Mouse (Mus musculus) T-helper 2 cell (primary cell): Measurements from ENCODE around the gene Cs.
"Not testable (repeated sequence)": the region's sequence is repeated elsewhere in the genome, so short reads cannot be mapped to it uniquely, and the experiment has no call there.

ENCODE experiments used
- in situ Hi-C: fragments of 300-600 bp; cut with MboI, MseI; formaldehyde crosslinking; loops from one replicate; pipeline ENCODE4 v1.15.1; 2025; ENCODE audit warnings: high pct_unique_total_duplicates

Cs gene

DNA sequence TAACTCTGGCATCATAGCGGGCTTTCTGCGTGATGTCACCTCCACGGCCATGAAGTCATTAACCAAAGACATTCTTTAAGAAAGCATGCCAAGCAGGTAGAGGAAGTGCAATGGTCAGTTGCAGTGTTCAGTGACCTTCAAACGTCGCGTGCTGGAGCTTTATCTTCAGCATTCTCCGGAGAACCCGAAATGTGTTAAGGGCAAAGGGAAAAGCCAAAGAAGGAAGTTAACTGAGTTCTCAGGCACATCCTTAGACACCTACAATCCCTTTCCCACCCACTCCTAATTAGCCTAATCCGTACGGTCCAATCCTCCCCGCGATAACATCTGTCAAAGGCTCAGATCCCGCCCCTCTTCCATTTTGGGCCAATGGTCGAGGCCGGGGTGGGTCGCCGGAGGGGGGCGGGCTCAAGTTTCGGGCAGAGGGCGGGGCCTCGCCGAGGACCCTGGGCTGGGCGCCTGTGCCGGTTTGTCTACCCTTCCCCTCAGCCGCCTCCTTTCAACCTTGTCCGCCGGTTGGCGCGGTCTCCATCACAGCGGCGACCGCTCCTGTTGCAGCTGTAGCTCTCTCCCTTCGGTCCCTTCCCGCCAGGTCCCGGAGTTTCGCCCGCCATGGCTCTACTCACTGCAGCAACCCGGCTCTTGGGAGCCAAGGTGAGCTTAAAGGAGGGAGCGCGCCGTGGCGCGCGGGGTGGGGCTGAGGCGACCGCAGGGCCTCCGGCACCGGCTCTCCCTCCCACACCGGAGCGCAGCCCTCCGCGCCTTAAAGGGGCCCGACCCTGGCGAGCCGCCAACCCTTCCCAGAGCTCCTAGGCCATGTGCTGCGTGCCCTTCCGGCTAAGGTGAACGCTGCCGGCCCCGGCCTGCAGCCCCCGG lies at the start of gene Cs:
TSS of gene Cs (plus strand) at position 429 of the 876 bp plus-strand sequence.
- in situ Hi-C loops = no loop called here

DNA sequence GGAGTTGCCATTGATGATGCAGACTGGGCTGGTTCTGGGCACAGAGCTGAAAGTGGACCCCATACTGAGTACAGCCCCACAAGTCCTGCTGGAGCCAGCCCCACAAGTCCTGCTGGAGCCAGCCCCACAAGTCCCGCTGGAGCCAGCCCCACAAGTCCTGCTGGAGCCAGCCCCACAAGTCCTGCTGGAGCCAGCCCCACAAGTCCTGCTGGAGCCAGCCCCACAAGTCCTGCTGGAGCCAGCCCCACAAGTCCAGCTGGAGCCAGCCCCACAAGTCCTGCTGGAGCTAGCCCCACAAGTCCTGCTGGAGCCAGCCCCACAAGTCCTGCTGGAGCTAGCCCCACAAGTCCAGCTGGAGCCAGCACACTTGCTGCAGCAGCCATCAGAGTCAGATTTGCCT lies 46.9 kb upstream of the Cs start:
- in situ Hi-C loops = not testable (repeated sequence)

DNA sequence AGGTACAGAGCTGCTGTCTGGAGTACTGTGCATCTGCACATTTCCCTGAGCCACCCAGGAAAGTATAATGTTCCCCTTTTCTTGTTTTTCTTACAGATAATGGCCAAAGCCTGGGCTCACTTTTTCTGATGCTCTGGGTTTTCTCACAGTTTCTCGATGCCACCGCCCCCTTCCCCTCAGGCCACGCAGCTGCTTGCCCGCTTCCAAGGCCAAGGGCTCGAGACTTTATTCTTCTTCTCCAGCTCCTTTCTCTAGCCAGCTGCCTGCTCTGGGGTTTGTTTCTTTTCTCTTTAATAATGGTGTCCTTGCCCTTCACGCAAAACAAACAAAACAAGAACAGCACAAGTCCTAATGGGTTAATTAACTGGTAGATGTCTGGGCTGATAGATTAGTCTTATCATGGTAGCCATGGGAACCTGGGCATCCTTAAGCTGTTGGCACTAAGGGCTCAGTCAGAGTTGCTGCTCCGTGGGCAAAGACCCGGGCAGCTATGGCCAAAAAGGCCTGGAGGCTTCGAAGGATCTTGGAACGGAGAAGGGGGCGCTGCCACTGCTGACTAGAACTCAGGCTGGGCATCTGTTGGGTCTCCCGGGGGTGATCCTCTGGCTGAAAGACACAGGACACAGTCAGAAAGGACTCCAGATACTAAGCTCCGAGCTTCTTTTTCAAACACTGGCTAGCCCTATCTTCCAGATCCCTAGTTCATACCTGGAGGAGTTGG lies 41.0 kb upstream of the Cs start:
- in situ Hi-C loops = no loop called here

DNA sequence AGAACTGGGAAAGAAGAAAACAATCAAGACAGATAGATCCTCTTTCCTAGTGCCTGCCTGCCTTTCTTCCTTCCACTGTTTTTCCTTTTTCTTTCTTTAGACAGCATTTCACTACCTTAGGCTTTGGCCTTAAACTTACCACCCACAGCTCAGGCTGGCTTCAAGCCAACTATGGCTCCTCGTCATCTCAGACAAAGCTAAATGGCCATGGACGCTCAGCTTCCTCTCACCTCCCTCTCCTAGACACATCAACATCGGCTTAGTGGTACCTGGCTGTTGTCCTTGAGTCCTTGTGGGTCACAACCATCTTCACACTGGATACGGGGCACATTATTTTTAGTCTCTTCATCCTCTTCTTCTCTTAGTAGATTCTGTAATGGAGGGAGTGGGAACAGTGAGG lies 40.3 kb upstream of the Cs start:
- in situ Hi-C loops = no loop called here

DNA sequence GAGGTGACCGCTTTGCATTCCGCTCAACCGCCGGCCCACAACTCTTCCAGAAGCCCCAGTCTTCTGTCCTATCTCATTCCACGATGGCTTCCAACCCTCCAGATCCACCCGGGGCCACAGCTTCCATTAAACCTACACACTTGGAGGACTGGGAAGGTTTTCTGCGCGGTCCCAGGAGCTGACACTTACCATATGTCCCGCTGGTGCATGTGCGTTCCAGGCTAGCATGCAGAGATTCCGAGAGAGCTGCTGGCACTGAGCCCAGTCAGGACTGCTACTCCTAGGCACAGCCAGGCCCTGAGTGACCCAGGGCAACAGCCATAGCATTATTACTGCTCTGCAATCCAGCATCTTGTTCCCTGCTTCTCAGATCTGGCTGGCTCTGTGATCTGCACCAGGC lies 39.9 kb upstream of the Cs start:
- in situ Hi-C loops = no loop called here

DNA sequence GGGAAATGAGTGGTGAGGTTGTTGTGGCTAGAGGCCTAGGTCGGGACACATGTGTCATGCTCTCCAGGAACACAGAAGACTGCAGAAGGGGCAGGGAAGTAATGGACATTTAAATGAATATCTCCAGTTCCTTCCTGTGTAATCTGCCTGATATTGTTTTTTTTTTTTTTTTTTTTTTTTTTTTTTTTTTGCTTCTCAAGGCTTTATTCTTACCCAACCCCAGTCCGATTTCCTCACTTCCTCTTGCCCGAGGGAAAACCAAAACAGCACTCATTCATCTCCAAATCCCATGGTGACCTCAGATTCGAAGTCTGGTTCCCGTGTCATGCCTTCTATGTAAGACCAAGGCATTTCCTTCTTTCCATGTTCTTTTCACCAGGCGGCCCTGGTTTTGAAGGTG lies 39.3 kb upstream of the Cs start:
- in situ Hi-C loops = no loop called here

DNA sequence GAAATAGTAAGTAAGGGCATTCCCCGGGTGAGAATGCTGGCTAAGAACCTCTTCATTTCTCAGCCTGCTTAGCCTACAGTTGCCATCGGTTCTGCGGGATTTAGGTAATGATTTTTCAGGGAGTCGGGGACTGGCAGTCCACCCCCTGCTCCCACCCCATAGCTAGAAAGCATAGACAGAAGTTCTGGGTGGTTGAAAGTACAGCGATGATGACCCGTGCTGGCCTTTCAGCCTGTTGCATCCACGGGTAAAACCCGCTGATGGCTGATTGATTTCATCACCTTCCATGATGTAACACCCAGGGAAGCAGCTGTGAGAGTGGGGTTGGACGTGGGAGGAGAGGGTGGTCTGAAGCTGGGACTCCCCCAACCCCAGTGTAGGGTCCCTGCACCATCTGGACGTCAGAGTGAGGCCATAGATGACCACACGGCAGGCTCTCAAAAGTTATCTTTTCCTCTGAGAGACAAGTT lies 38.8 kb upstream of the Cs start, which contains the start of gene Il23a:
TSS of gene Il23a (minus strand) at position 51 of the 470 bp plus-strand sequence.
- in situ Hi-C loops = no loop called here

DNA sequence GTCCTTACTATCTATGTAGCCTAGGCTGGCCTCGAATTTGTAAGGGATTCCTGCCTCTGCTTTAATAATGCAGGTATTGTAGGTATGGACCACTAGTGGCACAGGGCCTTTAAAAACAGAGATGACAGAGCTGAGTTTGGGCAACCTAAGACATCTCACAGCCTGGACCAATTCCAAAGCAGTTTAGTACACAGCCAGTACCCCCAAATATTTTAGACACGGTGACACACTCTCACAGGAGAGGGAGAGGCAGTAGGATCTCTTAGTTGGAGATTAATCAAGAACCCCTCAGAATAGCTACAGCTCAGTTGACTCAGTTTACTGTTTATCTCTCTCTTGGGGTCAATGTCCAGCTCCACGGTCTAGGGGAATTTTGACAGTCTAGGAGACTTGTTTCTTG lies 35.2 kb upstream of the Cs start:
- in situ Hi-C loops = no loop called here

DNA sequence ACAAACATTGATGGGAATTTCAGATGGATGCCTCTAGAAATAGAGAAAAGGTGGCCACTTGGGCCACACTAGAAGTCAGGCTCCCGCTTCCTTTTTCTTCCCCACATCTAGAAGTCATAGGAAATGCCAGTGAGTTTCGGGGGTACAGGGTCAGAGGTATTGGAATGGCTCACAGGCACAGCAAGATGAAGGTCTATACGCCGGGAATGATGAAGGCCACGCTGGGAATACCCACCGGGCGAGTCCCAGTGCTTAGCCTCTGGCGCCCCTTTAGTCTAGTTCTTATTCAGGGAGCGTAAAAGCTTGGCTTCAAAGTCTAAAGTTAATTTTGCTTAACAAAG lies 34.8 kb upstream of the Cs start:
- in situ Hi-C loops = no loop called here

DNA sequence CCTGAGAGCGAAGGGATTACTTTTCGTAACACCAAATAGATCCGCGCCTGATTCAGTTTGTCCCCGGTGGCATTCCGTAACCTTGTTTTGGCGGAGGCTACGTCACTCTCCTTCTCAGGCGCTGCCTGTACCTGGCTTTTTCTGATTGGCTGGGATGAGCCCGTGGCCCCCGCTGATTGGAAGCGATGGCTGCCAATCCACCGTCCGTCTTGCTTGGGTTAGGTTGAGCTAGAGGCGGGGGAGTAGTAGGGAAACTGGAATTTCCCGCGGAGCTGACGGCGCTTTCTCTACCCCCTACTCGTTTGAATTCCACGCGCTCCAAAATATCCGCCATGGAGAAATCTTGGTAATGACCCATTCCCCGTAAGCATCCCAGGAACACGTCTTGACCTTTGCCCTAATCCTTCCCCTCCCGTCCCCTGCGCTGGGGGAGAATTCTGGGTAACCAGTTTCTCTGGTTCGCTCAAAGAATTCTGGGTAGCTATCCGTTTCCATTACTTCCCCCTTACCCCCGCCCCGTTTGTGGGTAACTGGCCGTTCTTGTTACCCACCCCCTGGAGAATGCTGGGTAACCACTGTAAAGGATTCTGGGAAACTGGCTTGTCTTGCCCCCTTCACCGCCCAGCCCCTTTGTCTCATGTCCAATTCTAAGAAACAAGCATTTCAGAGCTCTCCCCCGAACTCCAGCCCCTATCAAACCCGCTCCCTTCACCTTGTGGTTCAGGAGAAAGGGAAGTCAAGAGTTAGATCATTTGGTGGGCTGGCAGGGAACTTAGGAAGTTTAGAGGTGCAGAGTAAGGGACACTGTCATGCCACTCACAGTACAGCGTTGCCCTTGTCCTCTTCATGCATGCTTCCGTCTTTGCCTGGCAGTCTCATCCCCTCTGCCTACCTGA lies 34.2 kb upstream of the Cs start, which contains the start of gene Pan2:
TSS of gene Pan2 (plus strand) at position 210 of the 896 bp plus-strand sequence.
- in situ Hi-C loops = no loop called here

DNA sequence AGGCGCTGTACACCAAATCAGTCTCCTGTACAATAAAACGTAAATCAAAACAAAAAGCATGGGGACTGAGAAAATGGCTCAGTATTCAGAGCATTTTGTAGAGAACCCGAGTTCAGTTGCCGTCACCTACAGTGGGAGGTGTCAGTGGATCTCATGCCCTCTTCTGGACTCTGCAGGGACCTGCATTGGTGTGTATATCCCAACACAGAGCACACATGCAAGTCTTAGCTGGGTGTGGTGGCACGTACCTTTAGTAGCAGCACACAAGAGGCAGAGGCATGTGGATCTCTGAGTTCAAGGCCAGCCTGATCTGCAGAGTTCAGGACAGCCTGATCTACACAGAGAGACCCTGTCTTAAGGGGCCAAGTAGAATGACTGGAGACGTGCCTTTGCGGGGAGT lies 27.9 kb upstream of the Cs start:
- in situ Hi-C loops = no loop called here

DNA sequence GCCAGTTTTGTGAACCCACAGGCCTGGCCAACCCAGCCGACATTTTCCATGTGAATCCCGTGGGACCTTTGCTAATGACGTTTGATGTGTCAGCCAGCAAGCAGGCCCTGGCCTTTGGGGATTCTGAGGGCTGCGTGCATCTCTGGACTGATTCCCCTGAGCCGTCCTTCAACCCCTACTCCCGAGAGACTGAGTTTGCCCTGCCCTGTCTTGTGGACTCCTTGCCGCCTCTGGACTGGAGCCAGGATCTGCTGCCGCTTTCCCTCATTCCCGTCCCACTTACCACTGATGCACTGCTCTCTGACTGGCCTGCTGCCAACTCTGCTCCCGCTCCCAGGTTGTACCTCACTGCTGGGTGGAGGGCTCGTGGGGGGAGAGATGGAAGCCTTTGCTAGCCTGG lies 27.4 kb upstream of the Cs start:
- in situ Hi-C loops = no loop called here

DNA sequence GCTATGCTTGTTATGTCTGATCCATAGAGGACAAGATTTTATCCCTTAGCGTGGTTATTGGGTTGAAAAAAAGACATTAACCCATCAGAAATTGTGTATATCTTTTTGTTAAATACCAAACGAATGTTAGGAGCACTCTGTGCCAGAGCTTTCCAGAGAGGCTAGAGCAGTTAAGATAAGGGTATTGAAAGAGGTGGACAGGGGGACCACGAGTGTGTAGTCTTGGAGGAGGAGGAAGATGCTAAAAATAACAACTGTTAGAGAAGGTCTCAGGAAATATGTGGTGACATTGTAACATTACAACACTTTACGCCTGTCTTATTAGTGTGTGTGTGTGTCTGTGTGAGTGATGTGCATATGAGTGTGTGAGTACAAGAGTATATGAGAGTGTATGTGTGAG lies 26.6 kb upstream of the Cs start:
- in situ Hi-C loops = no loop called here

DNA sequence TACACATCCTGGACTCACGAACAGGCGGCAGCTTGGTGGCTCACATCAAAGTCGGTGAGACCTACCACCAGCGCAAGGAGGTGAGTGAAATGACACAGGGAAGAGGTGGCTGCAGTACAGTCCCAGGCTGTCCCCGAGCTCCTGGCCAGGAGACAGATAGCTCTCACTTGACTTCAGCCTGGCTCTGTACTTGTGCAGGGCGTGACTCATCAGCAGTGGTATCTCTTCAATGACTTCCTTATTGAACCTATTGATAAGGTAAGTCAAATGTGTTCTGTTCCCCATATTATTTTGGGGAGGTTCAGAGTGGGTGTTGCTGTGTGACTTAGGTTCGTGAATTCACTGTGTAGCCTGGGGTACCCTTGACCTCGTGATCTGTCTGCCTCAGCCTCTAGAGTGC lies 22.0 kb upstream of the Cs start:
- in situ Hi-C loops = no loop called here

DNA sequence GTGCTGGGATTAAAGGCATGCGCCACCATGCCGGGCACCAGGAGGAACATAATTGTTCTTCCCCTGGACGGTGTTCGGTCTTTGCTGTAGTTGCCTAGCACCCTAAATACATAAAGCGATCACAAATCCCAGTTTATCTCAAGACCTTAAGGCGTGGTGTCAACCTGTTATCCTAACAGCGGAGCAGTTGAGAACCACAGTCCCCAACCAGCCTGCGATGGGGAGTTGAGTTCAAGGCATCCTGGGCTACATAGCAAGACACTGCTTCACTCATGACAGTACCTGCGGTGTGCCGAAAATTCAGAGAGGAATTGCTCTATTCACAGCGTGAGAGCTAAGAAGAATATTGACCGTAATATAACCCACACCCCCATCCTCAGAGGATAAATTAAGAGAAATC lies 15.9 kb upstream of the Cs start:
- in situ Hi-C loops = no loop called here

DNA sequence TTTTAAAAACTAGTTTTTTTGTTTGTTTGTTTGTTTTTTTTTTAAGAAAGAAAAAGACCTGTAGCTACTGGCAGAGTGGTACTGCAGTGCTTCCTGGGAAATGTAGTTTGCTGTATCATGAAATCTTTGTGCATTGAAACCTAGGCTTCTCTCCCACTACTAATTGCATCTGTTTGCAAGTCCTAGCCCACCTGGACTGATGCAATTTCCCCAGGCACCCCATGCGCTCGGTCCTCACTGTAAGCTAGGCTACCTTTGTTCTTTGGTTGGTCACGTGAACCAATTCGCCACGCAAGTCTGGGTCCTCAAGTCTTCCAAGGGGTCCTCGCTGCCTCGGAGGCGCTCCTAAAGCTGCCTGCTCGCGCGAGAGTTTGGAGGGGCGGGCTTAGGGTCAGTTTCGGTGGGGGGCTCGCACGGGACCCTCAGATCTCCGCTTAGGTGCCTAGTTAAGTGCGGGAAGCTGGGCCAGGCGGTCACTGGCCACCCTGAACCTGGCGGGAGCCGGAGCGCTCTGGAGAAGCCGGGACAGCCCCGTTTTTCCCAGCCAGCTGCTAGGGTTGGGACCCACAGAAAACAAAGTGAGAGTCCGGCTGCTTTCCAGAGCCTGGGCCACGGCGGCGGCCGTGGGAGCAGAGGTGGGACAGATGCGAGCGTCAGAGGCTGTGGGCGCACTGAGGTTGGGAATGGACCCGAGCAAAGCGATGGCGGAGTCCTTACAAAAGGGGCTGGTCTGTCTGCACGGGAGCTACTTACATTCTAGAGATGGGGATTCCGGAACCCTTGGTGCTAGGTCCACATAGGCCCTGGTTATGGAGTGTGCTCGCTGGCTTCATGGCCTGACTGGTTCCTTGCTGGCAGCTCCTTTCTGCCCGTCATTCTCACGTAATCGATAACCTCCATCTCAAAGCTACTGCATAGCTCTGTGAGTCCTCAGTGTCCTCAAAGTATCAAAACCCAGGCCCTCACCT lies 15.1 kb upstream of the Cs start, which contains the start of gene Cnpy2:
TSS of gene Cnpy2 (plus strand) at position 319 of the 968 bp plus-strand sequence.
- in situ Hi-C loops = no loop called here

DNA sequence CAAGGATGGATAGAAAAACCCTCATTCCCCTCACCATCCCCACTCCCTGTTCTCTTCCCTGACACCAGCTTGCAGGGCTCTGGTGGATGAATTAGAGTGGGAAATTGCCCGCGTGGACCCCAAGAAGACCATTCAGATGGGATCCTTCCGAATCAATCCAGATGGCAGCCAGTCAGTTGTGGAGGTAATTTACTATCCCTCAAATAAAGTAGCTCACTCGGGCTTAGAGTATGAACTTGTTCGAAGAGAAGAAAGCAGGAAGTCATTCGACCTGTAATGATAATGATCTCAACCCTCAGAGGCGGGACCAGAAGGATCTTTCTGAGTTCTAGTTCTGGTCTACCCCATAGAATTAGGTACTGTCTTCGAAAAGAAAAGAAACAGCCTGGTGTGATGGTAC lies 14.0 kb upstream of the Cs start:
- in situ Hi-C loops = no loop called here

DNA sequence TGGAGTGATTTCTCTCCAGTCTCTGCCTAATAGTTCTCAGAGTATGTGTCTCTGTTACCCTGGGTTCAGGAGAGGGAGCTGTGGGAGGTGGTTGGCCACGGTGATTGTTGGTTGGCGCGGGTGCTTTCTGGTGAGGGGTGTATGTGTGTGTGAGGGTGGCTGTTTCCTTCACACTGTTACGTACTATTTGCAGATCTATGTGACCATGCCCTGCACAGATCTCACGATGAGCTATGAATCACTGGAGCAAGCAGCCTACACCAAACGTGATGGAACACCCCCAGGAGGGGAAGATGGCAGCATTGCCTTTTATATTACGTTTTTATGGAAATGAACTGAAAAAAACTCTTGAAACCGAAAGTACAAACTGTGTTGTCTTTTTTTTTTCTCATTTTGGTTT lies 10.7 kb upstream of the Cs start:
- in situ Hi-C loops = no loop called here

DNA sequence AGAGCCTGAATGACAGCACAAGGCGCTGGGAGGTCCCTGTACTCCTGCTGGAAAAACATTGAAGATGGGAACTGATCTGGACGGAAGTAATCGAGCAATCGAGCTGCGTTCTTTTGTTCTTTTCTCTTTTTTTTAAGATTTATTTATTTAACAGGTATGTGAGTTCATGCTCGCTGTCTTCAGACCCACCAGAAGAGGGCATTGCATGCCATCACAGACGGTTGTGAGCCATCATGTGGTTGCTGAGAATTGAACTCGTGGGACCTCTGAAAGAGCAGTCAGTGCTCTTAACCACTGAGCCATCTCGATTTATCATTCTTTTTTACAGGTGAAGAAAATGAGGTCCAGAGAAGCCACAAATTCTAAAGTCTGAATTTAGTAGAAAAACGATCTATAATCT lies 9.9 kb upstream of the Cs start:
- in situ Hi-C loops = no loop called here

DNA sequence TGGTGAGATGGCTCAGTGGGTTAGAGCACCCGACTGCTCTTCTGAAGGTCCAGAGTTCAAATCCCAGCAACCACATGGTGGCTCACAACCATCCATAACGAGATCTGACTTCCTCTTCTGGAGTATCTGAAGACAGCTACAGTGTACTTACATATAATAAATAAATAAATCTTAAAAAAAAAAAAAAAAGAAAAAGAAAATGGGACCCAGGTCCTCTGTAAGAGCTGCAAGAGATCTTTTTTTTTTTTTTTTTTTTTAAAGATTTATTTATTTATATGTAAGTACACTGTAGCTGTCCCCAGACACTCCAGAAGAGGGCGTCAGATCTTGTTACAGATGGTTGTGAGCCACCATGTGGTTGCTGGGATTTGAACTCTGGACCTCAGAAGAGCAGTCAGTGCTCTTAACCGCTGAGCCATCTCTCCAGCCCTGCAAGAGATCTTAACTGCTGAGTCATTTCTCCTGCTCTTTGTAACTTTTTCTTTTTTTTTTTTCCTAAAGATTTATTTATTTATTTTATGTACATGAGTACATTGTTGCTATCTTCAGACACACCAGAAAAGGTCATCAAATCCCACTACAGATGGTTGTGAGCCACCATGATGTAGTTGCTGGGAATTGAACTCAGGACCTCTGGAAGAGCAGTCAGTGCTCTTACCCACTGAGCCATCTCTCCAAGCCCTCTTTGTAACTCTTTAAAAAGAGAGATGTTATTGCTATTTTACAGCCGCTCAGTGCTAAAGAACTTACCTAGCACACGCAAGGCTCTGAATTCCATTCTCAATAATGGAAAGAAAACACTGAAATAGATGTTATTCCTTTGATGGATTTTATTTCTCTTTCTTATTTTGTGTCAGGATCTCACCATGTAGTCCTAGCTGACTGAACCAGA lies 4.9 kb upstream of the Cs start:
- in situ Hi-C loops = not testable (repeated sequence)
